Mouse (Mus musculus): Measurements from ENCODE around the gene Gm867.

GRCm38 (mm10) chr10:75932081-75932678, 8.3 kb downstream of the Gm867 start:
- TF ChIP-seq GATA1 (IDR thresholded peaks at IDR 0.05; ENCODE audit: borderline replicate concordance, low read length) (no peak), FLI1 (IDR thresholded peaks at IDR 0.05; ENCODE audit: low read length) (no peak)

Data from megakaryocyte, embryonic 14.5 days (primary cell).